8 mouse cellular contexts compared by ENCODE assay signal in the genomic region with DNA sequence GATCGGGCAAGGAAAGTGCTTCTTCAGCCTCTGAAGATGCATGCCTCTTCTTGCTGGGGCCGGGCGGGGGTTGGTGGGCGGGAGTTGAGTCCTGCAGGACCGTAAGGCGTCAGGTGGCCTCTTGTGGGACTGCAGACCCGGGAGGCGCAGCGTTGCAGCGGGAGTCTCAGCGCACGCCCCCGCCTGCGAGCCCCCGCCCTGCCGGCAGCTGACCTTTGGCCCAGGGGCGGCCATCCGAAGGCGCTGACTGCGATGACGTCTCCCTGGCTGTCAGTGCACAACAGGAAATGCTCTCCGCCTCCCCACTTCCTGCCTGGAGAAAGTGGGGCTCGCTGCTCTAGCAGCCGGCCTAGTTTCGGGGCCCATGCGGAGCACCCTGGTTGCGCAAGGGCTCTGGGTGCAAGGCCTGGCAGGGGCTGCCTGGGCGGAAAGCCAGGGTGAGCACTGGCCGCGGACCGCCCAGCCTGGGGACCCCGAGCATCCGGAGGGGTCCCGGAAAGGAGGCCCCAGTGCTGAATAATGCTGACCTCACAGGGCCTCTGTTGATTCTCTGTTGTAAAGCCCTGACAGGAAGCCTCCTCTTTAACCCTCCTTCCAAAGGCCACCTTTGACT. TPM values are rescaled to one million over a fixed set of nuclear protein-coding genes. Genes with fewer than 3 reads are reported as not detected.
DNase-seq lines count a peak whose midpoint lies in the region; ATAC-seq lines count a peak whose summit lies in the region.

No protein-coding gene starts in this region.

- peak; percentile 90 to 92 for DNase-seq in B cell, adult 2 months
- DNase-seq in brain, embryonic 18.5 days (ENCODE audit: low read depth, low spot score): peak; percentile 20
- DNase-seq in forebrain, embryonic 11.5 days (ENCODE audit: low spot score): peak; percentile 79
- peak; percentile 86 to 92 for DNase-seq in kidney, postnatal 25 days
- peak; percentile 79 for DNase-seq in neural tube, embryonic 10.5 days (ENCODE audit: extremely low spot score, low spot score)

- no peaks in the 10 kb centered on the region for H3K4me1 ChIP-seq in forebrain, embryonic 11.5 days (replicated peaks; ENCODE audit: control insufficient read depth, insufficient read depth, low read length)
- peaks cover 24% of the 10 kb centered on the region for H3K4me1 ChIP-seq in heart, embryonic 16.5 days (ENCODE audit: control insufficient read depth, insufficient read depth, low read length)
- peaks cover 21% of the 10 kb centered on the region; the same call in 1 of the 2 replicates for H3K4me1 ChIP-seq in liver, embryonic 15.5 days (replicated peaks)
- peaks cover 11% of the 10 kb centered on the region for H3K4me1 ChIP-seq in stomach, embryonic 14.5 days (ENCODE audit: control insufficient read depth, insufficient read depth, low read length)

- peak overlapping the region; percentile 83 for H3K4me2 ChIP-seq in forebrain, embryonic 11.5 days (ENCODE audit: low read depth, low read length, severe bottlenecking)
- H3K4me2 ChIP-seq in heart, embryonic 16.5 days (ENCODE audit: low read depth, low read length): peak overlapping the region; percentile 87
- H3K4me2 ChIP-seq in liver, embryonic 15.5 days: peak overlapping the region; percentile 78
- peak overlapping the region; percentile 77 for H3K4me2 ChIP-seq in stomach, embryonic 14.5 days (replicated peaks; ENCODE audit: low read depth, low read length)

- WGBS in forebrain, embryonic 11.5 days: 1% methylated on average over 34 of the region's 34 CpGs
- WGBS in heart, embryonic 16.5 days: 1% methylated on average over 34 of the region's 34 CpGs
- WGBS in liver, embryonic 15.5 days (ENCODE audit: insufficient replicate concordance): under 1% methylated on average over 34 of the region's 34 CpGs
- 3% methylated on average over 34 of the region's 34 CpGs for WGBS in stomach, embryonic 14.5 days

- no peaks in the 10 kb centered on the region for H3K27me3 ChIP-seq in forebrain, embryonic 11.5 days (ENCODE audit: control insufficient read depth, insufficient read depth, low read length)
- no peaks in the 10 kb centered on the region for H3K27me3 ChIP-seq in heart, embryonic 16.5 days (ENCODE audit: control insufficient read depth, insufficient read depth, low read length)
- no peaks in the 10 kb centered on the region for H3K27me3 ChIP-seq in liver, embryonic 15.5 days
- no peaks in the 10 kb centered on the region for H3K27me3 ChIP-seq in stomach, embryonic 14.5 days (ENCODE audit: control insufficient read depth, insufficient read depth, low read length)

- H3K4me3 ChIP-seq in forebrain, embryonic 11.5 days (ENCODE audit: low read depth, low read length): peak overlapping the region; percentile 45
- H3K4me3 ChIP-seq in heart, embryonic 16.5 days (ENCODE audit: low read length): peak overlapping the region; percentile 66
- peak overlapping the region; percentile 65 for H3K4me3 ChIP-seq in liver, embryonic 15.5 days (replicated peaks)
- peak overlapping the region; percentile 51 for H3K4me3 ChIP-seq in stomach, embryonic 14.5 days (ENCODE audit: low read depth, low read length)

- H3K27ac ChIP-seq in forebrain, embryonic 11.5 days (ENCODE audit: low read depth, low read length): peak overlapping the region; percentile 18; the same call in 1 of the 2 replicates
- H3K27ac ChIP-seq in heart, embryonic 16.5 days (ENCODE audit: low read length): peak overlapping the region; percentile 96
- peak overlapping the region; percentile 90 for H3K27ac ChIP-seq in liver, embryonic 15.5 days (replicated peaks)
- peak overlapping the region; percentile 87 for H3K27ac ChIP-seq in stomach, embryonic 14.5 days (ENCODE audit: low read length)

- H3K9ac ChIP-seq in forebrain, embryonic 11.5 days (ENCODE audit: low read length): peak overlapping the region; percentile 61
- H3K9ac ChIP-seq in heart, embryonic 16.5 days (ENCODE audit: low read length): peak overlapping the region; percentile 85
- peak overlapping the region; percentile 39 for H3K9ac ChIP-seq in liver, embryonic 15.5 days
- H3K9ac ChIP-seq in stomach, embryonic 14.5 days (replicated peaks; ENCODE audit: low read depth, low read length): peak overlapping the region; percentile 46; the same call in 1 of the 2 replicates

- peak; percentile 85 for ATAC-seq in forebrain, embryonic 11.5 days (replicated peaks; ENCODE audit: low FRiP score)
- peak; percentile 80 for ATAC-seq in heart, embryonic 16.5 days (replicated peaks; ENCODE audit: extremely low read depth, insufficient read depth, low FRiP score)
- ATAC-seq in liver, embryonic 15.5 days (ENCODE audit: insufficient read depth): peak; percentile 84
- peak; percentile 84 for ATAC-seq in stomach, embryonic 14.5 days (ENCODE audit: insufficient number of reproducible peaks, insufficient read depth, low FRiP score, low read depth)

- H3K9me3 ChIP-seq in forebrain, embryonic 11.5 days (ENCODE audit: control insufficient read depth, low read length): no peaks in the 10 kb centered on the region
- no peaks in the 10 kb centered on the region for H3K9me3 ChIP-seq in heart, embryonic 16.5 days (replicated peaks; ENCODE audit: control insufficient read depth, low read length)
- H3K9me3 ChIP-seq in liver, embryonic 15.5 days (replicated peaks): no peaks in the 10 kb centered on the region
- H3K9me3 ChIP-seq in stomach, embryonic 14.5 days (ENCODE audit: control insufficient read depth, low read depth, low read length): no peaks in the 10 kb centered on the region

- no peaks in the 10 kb centered on the region for H3K36me3 ChIP-seq in forebrain, embryonic 11.5 days (ENCODE audit: control insufficient read depth, insufficient read depth, low read length)
- H3K36me3 ChIP-seq in heart, embryonic 16.5 days (ENCODE audit: control insufficient read depth, insufficient read depth): no peaks in the 10 kb centered on the region
- no peaks in the 10 kb centered on the region for H3K36me3 ChIP-seq in liver, embryonic 15.5 days (replicated peaks)
- no peaks in the 10 kb centered on the region for H3K36me3 ChIP-seq in stomach, embryonic 14.5 days (ENCODE audit: control insufficient read depth, insufficient read depth, low read length)

RNA-seq across cellular contexts. Expression of a gene that starts 17.0 kb away (rescaled TPM):
- polyA plus RNA-seq in forebrain, embryonic 11.5 days (2014; fragmentation: Nextera tagmentation; extraction: Ambion mirVana): 3.6 and 4.7 TPM in 2 replicates
- 5.1 and 5.7 TPM in 2 replicates for polyA plus RNA-seq in heart, embryonic 16.5 days (2015; fragmentation: Nextera tagmentation; extraction: Ambion mirVana)
- polyA plus RNA-seq in liver, embryonic 15.5 days (2015; fragmentation: Nextera tagmentation; extraction: Ambion mirVana): 0.32 and 0.53 TPM in 2 replicates
- polyA plus RNA-seq in stomach, embryonic 14.5 days (2014; fragmentation: Nextera tagmentation; extraction: Ambion mirVana): 10.6 and 11.5 TPM in 2 replicates

Comparison
In these comparisons a context has a peak if more than half of its experiments do, and no peak if none do; other contexts are left out.
1. Peak in every context shown above with its lines: DNase-seq, ATAC-seq, H3K4me3 ChIP-seq and H3K27ac ChIP-seq.
2. DNase-seq: peak in every context shown above with its lines; median percentile 91 in B cell, adult 2 months; 89 in kidney, postnatal 25 days; 79 in forebrain, embryonic 11.5 days; 79 in neural tube, embryonic 10.5 days; 20 in brain, embryonic 18.5 days.
3. H3K27ac ChIP-seq: peak in every context shown above with its lines; median percentile 96 in heart, embryonic 16.5 days; 90 in liver, embryonic 15.5 days; 87 in stomach, embryonic 14.5 days; 18 in forebrain, embryonic 11.5 days.